Mouse (Mus musculus): Measurements from ENCODE around the gene Rab3gap2. TPM values are rescaled to one million over a fixed set of nuclear protein-coding genes. Genes with fewer than 3 reads are reported as not detected.

Gene Rab3gap2
- polyA plus RNA-seq, 2 experiments, result 26.3 to 36.9 TPM

GRCm38 (mm10) chr1:185253140-185253892 is 49.4 kb downstream of the Rab3gap2 start:
- no peaks in the 10 kb centered on the region for H3K27me3 ChIP-seq (ENCODE audit: control insufficient read depth, insufficient read depth, low read length)
- no peak overlapping the region for H3K9ac ChIP-seq (ENCODE audit: low read depth, low read length, severe bottlenecking)
- H3K27ac ChIP-seq (replicated peaks; ENCODE audit: low read depth, low read length), result no peak overlapping the region
- DNase-seq (ENCODE audit: low spot score), result no peak
- H3K36me3 ChIP-seq (ENCODE audit: control insufficient read depth, insufficient read depth, low read length), result peaks cover 72% of the 10 kb centered on the region
- H3K4me2 ChIP-seq (replicated peaks; ENCODE audit: low read depth, low read length, severe bottlenecking), result no peak overlapping the region
- no peaks in the 10 kb centered on the region for H3K4me1 ChIP-seq (ENCODE audit: control insufficient read depth, insufficient read depth, low read length)
- no peak for ATAC-seq (ENCODE audit: low FRiP score, low read depth)
- 77% methylated on average over 12 of the region's 12 CpGs for WGBS
- no peak for TF ChIP-seq POLR2A (IDR thresholded peaks at IDR 0.05; ENCODE audit: borderline replicate concordance, extremely low read depth, insufficient read depth, insufficient read length)
- no peaks in the 10 kb centered on the region for H3K9me3 ChIP-seq (ENCODE audit: control insufficient read depth, low read length)
- no peak overlapping the region for H3K4me3 ChIP-seq (replicated peaks; ENCODE audit: low read length)

- DNase-seq (ENCODE audit: low spot score), result no peak
- H3K4me3 ChIP-seq (replicated peaks; ENCODE audit: low read length), result no peak overlapping the region
- ATAC-seq (ENCODE audit: low FRiP score, low read depth), result no peak
- H3K4me2 ChIP-seq (replicated peaks; ENCODE audit: low read depth, low read length, severe bottlenecking), result no peak overlapping the region
- WGBS, result 91% methylated on average over 12 of the region's 12 CpGs
- H3K36me3 ChIP-seq (ENCODE audit: control insufficient read depth, insufficient read depth, low read length), result peaks cover 66% of the 10 kb centered on the region
- H3K4me1 ChIP-seq (ENCODE audit: control insufficient read depth, insufficient read depth, low read length), result no peaks in the 10 kb centered on the region
- no peak overlapping the region for H3K27ac ChIP-seq (replicated peaks; ENCODE audit: low read depth, low read length)
- H3K9ac ChIP-seq (ENCODE audit: low read depth, low read length, severe bottlenecking), result no peak overlapping the region
- no peaks in the 10 kb centered on the region for H3K9me3 ChIP-seq (ENCODE audit: control insufficient read depth, low read length)
- H3K27me3 ChIP-seq (ENCODE audit: control insufficient read depth, insufficient read depth, low read length), result no peaks in the 10 kb centered on the region
- TF ChIP-seq POLR2A (IDR thresholded peaks at IDR 0.05; ENCODE audit: borderline replicate concordance, extremely low read depth, insufficient read depth, insufficient read length), result no peak
Observed at GRCm38 (mm10) chr1:185255336-185255735, 51.4 kb downstream of the Rab3gap2 start.

- H3K36me3 ChIP-seq (ENCODE audit: control insufficient read depth, insufficient read depth, low read length), result peaks cover 66% of the 10 kb centered on the region
Observed at GRCm38 (mm10) chr1:185256753-185257152, 52.8 kb downstream of the Rab3gap2 start.

GRCm38 (mm10) chr1:185262565-185262964 is 58.6 kb downstream of the Rab3gap2 start:
- peaks cover 85% of the 10 kb centered on the region for H3K36me3 ChIP-seq (ENCODE audit: control insufficient read depth, insufficient read depth, low read length)
- no peaks in the 10 kb centered on the region for H3K4me1 ChIP-seq (ENCODE audit: control insufficient read depth, insufficient read depth, low read length)
- H3K4me2 ChIP-seq (replicated peaks; ENCODE audit: low read depth, low read length, severe bottlenecking), result no peak overlapping the region
- H3K27me3 ChIP-seq (ENCODE audit: control insufficient read depth, insufficient read depth, low read length), result no peaks in the 10 kb centered on the region
- no peak overlapping the region for H3K4me3 ChIP-seq (replicated peaks; ENCODE audit: low read length)
- DNase-seq (ENCODE audit: low spot score) (no peak), ATAC-seq (ENCODE audit: low FRiP score, low read depth) (no peak)
- WGBS, result 70% methylated on average over 14 of the region's 14 CpGs
- no peak for TF ChIP-seq POLR2A (IDR thresholded peaks at IDR 0.05; ENCODE audit: borderline replicate concordance, extremely low read depth, insufficient read depth, insufficient read length)
- no peak overlapping the region for H3K9ac ChIP-seq (ENCODE audit: low read depth, low read length, severe bottlenecking)
- H3K9me3 ChIP-seq (ENCODE audit: control insufficient read depth, low read length), result no peaks in the 10 kb centered on the region
- no peak overlapping the region for H3K27ac ChIP-seq (replicated peaks; ENCODE audit: low read depth, low read length)

More at GRCm38 (mm10) chr1:185256753-185257152, 52.8 kb downstream of the Rab3gap2 start:
- no peak for TF ChIP-seq POLR2A (IDR thresholded peaks at IDR 0.05; ENCODE audit: borderline replicate concordance, extremely low read depth, insufficient read depth, insufficient read length)
- H3K4me1 ChIP-seq (ENCODE audit: control insufficient read depth, insufficient read depth, low read length), result no peaks in the 10 kb centered on the region
- DNase-seq (ENCODE audit: low spot score) (no peak), ATAC-seq (ENCODE audit: low FRiP score, low read depth) (no peak)
- no peak overlapping the region for H3K4me3 ChIP-seq (replicated peaks; ENCODE audit: low read length)
- H3K9me3 ChIP-seq (ENCODE audit: control insufficient read depth, low read length), result no peaks in the 10 kb centered on the region
- no peaks in the 10 kb centered on the region for H3K27me3 ChIP-seq (ENCODE audit: control insufficient read depth, insufficient read depth, low read length)
- no peak overlapping the region for H3K27ac ChIP-seq (replicated peaks; ENCODE audit: low read depth, low read length)
- 48% methylated on average over 3 of the region's 3 CpGs for WGBS
- no peak overlapping the region for H3K9ac ChIP-seq (ENCODE audit: low read depth, low read length, severe bottlenecking)
- H3K4me2 ChIP-seq (replicated peaks; ENCODE audit: low read depth, low read length, severe bottlenecking), result no peak overlapping the region

- 84% methylated on average over 4 of the region's 4 CpGs for WGBS
- Histone ChIP-seq H3K27ac (replicated peaks; ENCODE audit: low read depth, low read length) (no peak overlapping the region), H3K9ac (ENCODE audit: low read depth, low read length, severe bottlenecking) (no peak overlapping the region), H3K27me3 (ENCODE audit: control insufficient read depth, insufficient read depth, low read length) (no peaks in the 10 kb centered on the region), H3K4me1 (ENCODE audit: control insufficient read depth, insufficient read depth, low read length) (no peaks in the 10 kb centered on the region), H3K4me2 (replicated peaks; ENCODE audit: low read depth, low read length, severe bottlenecking) (no peak overlapping the region), H3K36me3 (ENCODE audit: control insufficient read depth, insufficient read depth, low read length) (peaks cover 78% of the 10 kb centered on the region), H3K4me3 (replicated peaks; ENCODE audit: low read length) (no peak overlapping the region), H3K9me3 (ENCODE audit: control insufficient read depth, low read length) (no peaks in the 10 kb centered on the region)
- ATAC-seq (ENCODE audit: low FRiP score, low read depth) (no peak), DNase-seq (ENCODE audit: low spot score) (no peak)
- no peak for TF ChIP-seq POLR2A (IDR thresholded peaks at IDR 0.05; ENCODE audit: borderline replicate concordance, extremely low read depth, insufficient read depth, insufficient read length)
Observed at GRCm38 (mm10) chr1:185268675-185269074, 64.8 kb downstream of the Rab3gap2 start.
